Mouse (Mus musculus): ENCODE data around the gene Aff3. TPM values are rescaled to one million over a fixed set of nuclear protein-coding genes. Genes with fewer than 3 reads are reported as not detected.

Aff3 gene
- polyA plus RNA-seq, 1 experiment, result not detected

- Histone ChIP-seq H3K27ac (ENCODE audit: insufficient read depth, low read depth, low read length) (no peak overlapping the region; the same call in 1 of the 2 replicates), H3K4me3 (ENCODE audit: insufficient read depth, low read depth, low read length) (peak overlapping the region; percentile 73), H3K4me1 (ENCODE audit: control insufficient read depth, insufficient read depth, low read length) (peaks cover 8% of the 10 kb centered on the region)
- WGBS, result 6% methylated on average over 101 of the region's 133 CpGs
- TF ChIP-seq POLR2A (IDR thresholded peaks at IDR 0.05; ENCODE audit: insufficient read depth, low read depth, low read length) (no peak), CTCF (IDR thresholded peaks at IDR 0.05; ENCODE audit: insufficient read depth, low read depth, low read length) (no peak)
These were observed 37.8 kb downstream of the Aff3 start for GRCm38 (mm10) chr1:38626739-38627661.

DNA sequence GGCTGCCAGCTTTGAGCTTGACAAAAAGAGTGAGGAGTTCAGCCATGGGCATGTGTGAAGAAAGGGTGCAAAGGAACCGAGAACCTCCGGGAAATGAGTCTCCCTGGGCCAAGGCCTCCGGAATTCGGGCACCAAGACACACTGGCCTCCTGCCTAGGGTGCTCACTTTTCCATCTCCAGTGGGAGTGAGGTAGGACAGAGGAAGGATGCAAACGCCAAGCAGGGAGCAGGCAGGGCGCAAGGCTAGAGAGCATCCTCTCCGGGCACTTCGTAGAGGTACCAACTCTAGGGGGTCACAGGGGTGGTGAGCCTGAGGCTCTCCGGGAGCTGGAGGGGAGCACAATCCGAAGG lies 38.4 kb downstream of the Aff3 start:
- 6% methylated on average over 10 of the region's 10 CpGs for WGBS
- TF ChIP-seq CTCF (IDR thresholded peaks at IDR 0.05; ENCODE audit: insufficient read depth, low read depth, low read length) (no peak), POLR2A (IDR thresholded peaks at IDR 0.05; ENCODE audit: insufficient read depth, low read depth, low read length) (no peak)
- peaks cover 8% of the 10 kb centered on the region for H3K4me1 ChIP-seq (ENCODE audit: control insufficient read depth, insufficient read depth, low read length)

GRCm38 (mm10) chr1:38621840-38622239 lies 42.9 kb downstream of the Aff3 start:
- TF ChIP-seq CTCF (IDR thresholded peaks at IDR 0.05; ENCODE audit: insufficient read depth, low read depth, low read length) (no peak), POLR2A (IDR thresholded peaks at IDR 0.05; ENCODE audit: insufficient read depth, low read depth, low read length) (no peak)
- 72% methylated on average over 4 of the region's 4 CpGs for WGBS
- H3K4me3 ChIP-seq (ENCODE audit: insufficient read depth, low read depth, low read length), result no peak overlapping the region
- H3K27ac ChIP-seq (ENCODE audit: insufficient read depth, low read depth, low read length), result no peak overlapping the region
- peaks cover 8% of the 10 kb centered on the region for H3K4me1 ChIP-seq (ENCODE audit: control insufficient read depth, insufficient read depth, low read length)

More for the DNA sequence above, 38.4 kb downstream of the Aff3 start:
- Histone ChIP-seq H3K4me3 (ENCODE audit: insufficient read depth, low read depth, low read length) (peak overlapping the region; percentile 73), H3K27ac (ENCODE audit: insufficient read depth, low read depth, low read length) (no peak overlapping the region)

DNA sequence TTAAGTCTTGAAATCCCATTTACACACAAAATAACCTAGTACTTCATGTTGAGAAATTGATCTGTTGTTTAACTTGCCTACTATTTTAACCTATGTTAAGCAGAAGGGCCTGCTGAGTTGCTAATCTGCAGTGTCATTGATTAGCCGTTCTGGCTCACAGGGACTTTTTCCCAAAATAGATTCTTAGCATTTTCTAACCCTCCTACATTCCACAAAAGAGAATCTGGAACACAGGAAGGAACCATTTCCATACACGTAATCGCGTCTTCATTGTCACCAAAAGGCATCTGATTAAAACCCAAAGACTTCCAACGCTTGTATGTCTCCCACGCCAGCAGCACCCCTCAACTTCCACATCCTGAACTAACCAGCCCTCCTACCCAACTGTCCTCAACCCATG lies 44.4 kb downstream of the Aff3 start:
- no peak overlapping the region for H3K27ac ChIP-seq (ENCODE audit: insufficient read depth, low read depth, low read length)
- H3K4me3 ChIP-seq (ENCODE audit: insufficient read depth, low read depth, low read length), result no peak overlapping the region
- no peak for TF ChIP-seq POLR2A (IDR thresholded peaks at IDR 0.05; ENCODE audit: insufficient read depth, low read depth, low read length)
- TF ChIP-seq CTCF (IDR thresholded peaks at IDR 0.05; ENCODE audit: insufficient read depth, low read depth, low read length), result no peak
- peaks cover 5% of the 10 kb centered on the region for H3K4me1 ChIP-seq (ENCODE audit: control insufficient read depth, insufficient read depth, low read length)
- 56% methylated on average over 6 of the region's 6 CpGs for WGBS

DNA sequence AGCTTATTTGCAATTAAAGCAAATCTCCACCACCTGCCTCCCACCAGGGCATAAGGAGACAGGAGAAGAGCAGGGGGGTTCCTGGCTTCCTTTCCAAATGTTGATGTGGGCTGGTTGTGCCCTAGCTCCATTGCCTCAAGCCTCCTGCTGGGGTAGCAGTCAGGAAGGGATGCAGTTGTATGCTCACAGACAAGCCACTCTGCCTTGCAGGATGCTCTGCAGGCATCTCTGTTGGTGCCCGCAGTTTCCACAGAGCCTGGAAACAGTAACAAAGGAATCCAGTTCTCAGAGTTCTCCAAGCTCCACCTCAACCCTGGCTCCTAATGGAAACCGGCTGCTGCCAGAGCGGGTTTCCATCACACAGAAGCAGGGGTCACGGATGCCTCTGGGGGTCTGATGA lies 58.0 kb downstream of the Aff3 start:
- 58% methylated on average over 4 of the region's 4 CpGs for WGBS
- Histone ChIP-seq H3K27ac (ENCODE audit: insufficient read depth, low read depth, low read length) (no peak overlapping the region), H3K4me3 (ENCODE audit: insufficient read depth, low read depth, low read length) (no peak overlapping the region), H3K4me1 (ENCODE audit: control insufficient read depth, insufficient read depth, low read length) (peaks cover 9% of the 10 kb centered on the region)
- TF ChIP-seq POLR2A (IDR thresholded peaks at IDR 0.05; ENCODE audit: insufficient read depth, low read depth, low read length) (no peak), CTCF (IDR thresholded peaks at IDR 0.05; ENCODE audit: insufficient read depth, low read depth, low read length) (no peak)

- WGBS, result 96% methylated on average over 4 of the region's 4 CpGs
- TF ChIP-seq POLR2A (IDR thresholded peaks at IDR 0.05; ENCODE audit: insufficient read depth, low read depth, low read length), result no peak
- no peak overlapping the region for H3K27ac ChIP-seq (ENCODE audit: insufficient read depth, low read depth, low read length)
- peaks cover 9% of the 10 kb centered on the region for H3K4me1 ChIP-seq (ENCODE audit: control insufficient read depth, insufficient read depth, low read length)
- no peak overlapping the region for H3K4me3 ChIP-seq (ENCODE audit: insufficient read depth, low read depth, low read length)
These were observed 59.3 kb downstream of the Aff3 start for GRCm38 (mm10) chr1:38605426-38605825.

DNA sequence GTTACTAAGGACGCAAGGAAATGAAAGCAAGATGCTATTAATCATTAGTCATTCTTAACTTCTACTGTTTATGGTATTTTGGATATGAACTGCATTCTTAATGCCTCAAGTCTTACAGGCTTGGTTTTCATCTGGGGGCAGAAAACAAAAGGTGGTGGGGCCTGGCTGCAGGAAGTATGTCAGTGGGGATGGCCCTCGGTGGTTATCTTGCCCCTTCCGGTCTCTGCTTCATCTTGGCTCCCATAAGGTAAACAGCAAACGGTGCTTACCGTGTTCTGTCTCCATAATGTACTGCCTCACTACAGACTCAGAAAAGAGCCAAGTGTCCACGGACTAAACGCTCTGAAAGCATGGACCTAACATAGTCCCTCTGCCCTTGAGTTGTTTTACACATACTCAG lies 60.1 kb downstream of the Aff3 start:
- TF ChIP-seq CTCF (IDR thresholded peaks at IDR 0.05; ENCODE audit: insufficient read depth, low read depth, low read length) (no peak), POLR2A (IDR thresholded peaks at IDR 0.05; ENCODE audit: insufficient read depth, low read depth, low read length) (no peak)
- Histone ChIP-seq H3K27ac (ENCODE audit: insufficient read depth, low read depth, low read length) (no peak overlapping the region), H3K4me3 (ENCODE audit: insufficient read depth, low read depth, low read length) (no peak overlapping the region), H3K4me1 (ENCODE audit: control insufficient read depth, insufficient read depth, low read length) (peaks cover 9% of the 10 kb centered on the region)
- 93% methylated on average over 7 of the region's 7 CpGs for WGBS

DNA sequence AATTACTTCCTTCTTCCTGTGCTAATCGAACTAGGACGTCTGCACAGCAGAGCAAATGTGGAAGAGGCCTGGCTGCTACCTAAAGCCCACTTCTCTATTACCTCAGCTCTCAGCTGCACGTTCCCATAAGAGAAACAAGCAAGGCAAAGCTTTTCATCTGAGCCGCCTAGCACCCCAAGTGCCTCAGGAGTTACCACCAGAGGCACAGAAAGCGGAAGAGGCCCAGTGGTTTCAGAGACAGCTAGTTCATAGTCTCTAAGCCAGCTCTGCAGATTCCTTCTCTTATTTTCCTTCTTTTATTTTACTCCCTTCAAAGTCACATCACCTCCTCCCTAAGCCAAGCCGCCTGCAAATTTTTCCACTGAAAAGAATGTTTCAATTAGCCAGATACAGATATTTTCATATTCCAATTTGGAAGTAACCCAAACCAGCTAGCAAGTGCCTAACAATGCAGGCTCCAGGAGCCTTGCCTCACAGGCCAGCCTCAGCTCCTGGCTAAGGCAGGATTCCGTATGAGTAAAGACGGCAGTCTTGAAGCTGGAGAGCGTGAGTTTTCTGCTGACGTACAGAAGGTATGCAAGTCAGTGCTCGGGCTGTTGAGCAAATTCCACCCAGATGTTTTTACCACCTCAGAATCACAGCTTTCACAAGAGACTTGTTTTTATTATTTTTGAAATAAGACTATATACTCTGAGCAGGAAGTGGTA lies 62.8 kb downstream of the Aff3 start:
- H3K4me1 ChIP-seq (ENCODE audit: control insufficient read depth, insufficient read depth, low read length), result peaks cover 6% of the 10 kb centered on the region
- TF ChIP-seq CTCF (IDR thresholded peaks at IDR 0.05; ENCODE audit: insufficient read depth, low read depth, low read length), result no peak
- TF ChIP-seq POLR2A (IDR thresholded peaks at IDR 0.05; ENCODE audit: insufficient read depth, low read depth, low read length), result no peak
- WGBS, result 81% methylated on average over 11 of the region's 11 CpGs
- H3K27ac ChIP-seq (ENCODE audit: insufficient read depth, low read depth, low read length), result no peak overlapping the region
- no peak overlapping the region for H3K4me3 ChIP-seq (ENCODE audit: insufficient read depth, low read depth, low read length)

DNA sequence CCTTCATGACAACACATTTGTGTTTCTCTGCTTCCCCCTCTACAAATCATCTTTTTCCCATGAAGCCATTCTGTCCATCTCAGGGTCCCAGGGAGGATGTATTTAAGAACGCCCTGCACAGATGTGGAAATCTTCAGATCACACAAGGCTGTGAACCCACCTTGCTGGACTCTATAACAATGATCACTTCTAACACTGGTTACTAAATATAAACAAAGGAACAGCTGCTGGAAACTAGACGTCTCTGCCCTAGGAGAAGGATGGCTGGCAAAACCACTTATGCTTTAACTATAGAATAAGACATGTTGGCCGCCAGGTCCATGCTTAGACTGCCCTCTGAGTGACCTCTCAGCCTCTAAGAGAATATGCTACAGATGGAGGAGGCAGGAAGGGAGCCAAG lies 69.4 kb downstream of the Aff3 start:
- 82% methylated on average over 3 of the region's 3 CpGs for WGBS
- Histone ChIP-seq H3K4me1 (ENCODE audit: control insufficient read depth, insufficient read depth, low read length) (0 out of 2 replicates have a peak, but pooled peaks cover 2% of the 10 kb centered on the region), H3K4me3 (ENCODE audit: insufficient read depth, low read depth, low read length) (no peak overlapping the region), H3K27ac (ENCODE audit: insufficient read depth, low read depth, low read length) (no peak overlapping the region)
- TF ChIP-seq CTCF (IDR thresholded peaks at IDR 0.05; ENCODE audit: insufficient read depth, low read depth, low read length), result no peak
- no peak for TF ChIP-seq POLR2A (IDR thresholded peaks at IDR 0.05; ENCODE audit: insufficient read depth, low read depth, low read length)
